Mouse (Mus musculus) right cerebral cortex, adult 18-20 months (tissue): Measurements from ENCODE around the gene Ehd3.
A peak's percentile ranks its signal among the peaks of the same experiment; 100 is the strongest.
"Not testable (repeated sequence)": the region's sequence is repeated elsewhere in the genome, so short reads cannot be mapped to it uniquely, and the experiment has no call there.

Experiments
- DNase-seq: peaks from one replicate; pipeline ENCODE4 v3.0.0; 2022; ENCODE audit warnings: mixed read lengths

The Ehd3 gene

GRCm38 (mm10) chr17:73827446-73827845 is 23.5 kb downstream of the Ehd3 start:
- DNase-seq = no peak

DNA sequence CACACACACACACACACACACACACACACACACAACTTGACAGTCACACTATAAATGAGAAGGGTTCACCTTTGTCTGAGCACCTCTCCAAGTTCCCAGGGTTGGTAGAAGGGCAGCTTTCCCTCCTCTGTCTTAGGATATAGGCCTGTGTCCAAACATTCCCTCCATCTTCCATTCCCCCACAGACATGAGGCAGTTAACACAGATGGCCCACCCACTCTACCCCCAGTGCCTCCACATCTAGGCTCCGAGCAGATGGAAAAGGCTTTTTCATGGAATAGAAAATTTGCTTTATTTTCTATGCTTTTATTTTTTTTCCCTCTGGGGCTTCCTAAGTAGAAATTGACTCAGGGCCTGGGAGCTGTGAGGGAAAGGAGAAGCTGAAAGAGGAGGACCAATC is 26.6 kb downstream of the Ehd3 start:
- DNase-seq = peak; percentile 79

GRCm38 (mm10) chr17:73831427-73831826 is 27.5 kb downstream of the Ehd3 start:
- peak; percentile 73 for DNase-seq

- DNase-seq = peak; percentile 75
Observed at GRCm38 (mm10) chr17:73832901-73833300, 29.0 kb downstream of the Ehd3 start.

DNA sequence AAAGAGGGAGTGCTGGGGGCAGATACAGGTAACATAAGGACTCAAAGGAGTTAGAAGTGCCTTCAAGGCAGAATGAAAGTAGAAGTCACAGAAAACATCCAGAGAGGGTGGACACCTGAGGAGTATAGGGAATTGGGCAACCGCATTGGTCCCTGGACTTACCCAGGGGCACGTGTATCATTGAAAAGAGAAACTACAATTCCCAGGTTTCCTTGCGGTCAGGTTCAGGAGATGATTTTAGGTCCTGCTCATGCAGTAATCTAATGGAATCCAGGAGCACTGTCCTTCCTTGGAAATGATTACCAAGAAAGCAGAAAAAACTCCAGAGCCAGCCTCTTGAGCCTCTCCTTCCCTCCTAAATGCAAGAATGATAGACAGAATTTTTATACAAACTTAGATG is 29.5 kb downstream of the Ehd3 start:
- no peak for DNase-seq

GRCm38 (mm10) chr17:73836601-73837000 is 32.7 kb downstream of the Ehd3 start:
- DNase-seq = no peak

DNA sequence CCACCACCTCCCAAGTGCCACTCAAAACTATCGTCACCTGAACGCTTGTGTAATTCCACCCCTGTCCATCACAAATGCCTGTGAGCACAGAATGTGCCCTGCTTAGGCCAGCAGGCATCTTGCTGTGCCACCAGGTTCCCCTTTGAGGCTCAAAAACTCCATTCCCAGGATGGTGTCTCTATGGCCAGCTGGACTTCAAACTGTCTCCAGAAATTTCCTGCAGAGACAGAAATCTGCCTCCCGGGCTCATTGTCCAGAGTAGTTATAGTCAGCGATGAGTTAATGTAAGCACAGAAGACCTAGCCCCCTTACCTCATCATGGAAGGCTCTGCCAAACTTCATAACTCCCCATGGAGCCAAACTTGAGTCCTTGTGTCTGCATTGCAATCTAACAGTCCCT is 33.3 kb downstream of the Ehd3 start:
- DNase-seq = no peak

GRCm38 (mm10) chr17:73839086-73839835 is 35.3 kb downstream of the Ehd3 start:
- no peak for DNase-seq

GRCm38 (mm10) chr17:73839876-73840275 is 35.9 kb downstream of the Ehd3 start:
- DNase-seq = not testable (repeated sequence)

- no peak for DNase-seq
Observed at GRCm38 (mm10) chr17:73842963-73843362, 39.0 kb downstream of the Ehd3 start.

- no peak for DNase-seq
Observed at GRCm38 (mm10) chr17:73845632-73846031, 41.7 kb downstream of the Ehd3 start.

- DNase-seq = no peak
Observed at GRCm38 (mm10) chr17:73847399-73847798, 43.5 kb downstream of the Ehd3 start.

DNA sequence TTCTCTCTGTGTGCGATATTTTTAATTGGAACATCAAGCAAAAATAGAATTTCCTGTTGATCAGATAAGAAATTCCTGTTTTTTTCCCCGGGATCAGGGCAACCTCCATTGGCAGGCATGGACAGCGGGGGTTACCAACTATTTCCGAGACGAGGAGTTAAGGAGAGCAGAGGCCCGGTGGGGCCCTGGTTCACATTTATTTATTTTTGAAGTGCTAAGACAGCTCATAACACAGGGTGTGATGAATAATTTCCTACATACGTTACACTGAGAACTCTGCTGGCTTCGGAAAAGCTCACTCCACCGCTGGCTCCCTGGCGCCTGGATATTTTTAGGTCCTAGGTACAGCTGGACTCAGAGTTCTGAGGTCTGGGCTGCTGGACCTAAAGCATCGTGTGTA is 49.1 kb downstream of the Ehd3 start:
- DNase-seq = no peak

DNA sequence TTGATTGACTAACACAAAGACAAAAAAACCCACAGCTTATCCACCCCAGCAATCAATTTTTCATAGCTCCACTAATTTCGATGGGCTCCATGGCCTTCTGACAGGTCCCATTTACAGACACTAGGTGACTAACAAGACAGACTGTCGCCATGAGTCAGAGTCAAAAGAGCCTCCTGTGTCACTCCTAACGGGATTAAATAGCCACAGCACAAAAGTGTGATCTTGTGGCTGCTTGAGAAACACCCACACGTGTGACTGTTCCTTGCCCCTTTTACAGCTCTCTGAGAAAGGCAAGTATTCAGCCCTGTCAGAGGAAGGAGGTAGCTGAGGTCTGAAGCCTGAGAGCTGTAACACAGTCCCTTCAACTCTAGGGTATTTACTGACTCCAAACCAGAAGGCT is 49.8 kb downstream of the Ehd3 start:
- peak; percentile 36 for DNase-seq

- no peak for DNase-seq
Observed at GRCm38 (mm10) chr17:73869008-73869685, 65.2 kb downstream of the Ehd3 start.

GRCm38 (mm10) chr17:73870956-73871605 is 67.1 kb downstream of the Ehd3 start:
- DNase-seq = no peak

- no peak for DNase-seq
Observed at GRCm38 (mm10) chr17:73875268-73875667, 71.3 kb downstream of the Ehd3 start.

DNA sequence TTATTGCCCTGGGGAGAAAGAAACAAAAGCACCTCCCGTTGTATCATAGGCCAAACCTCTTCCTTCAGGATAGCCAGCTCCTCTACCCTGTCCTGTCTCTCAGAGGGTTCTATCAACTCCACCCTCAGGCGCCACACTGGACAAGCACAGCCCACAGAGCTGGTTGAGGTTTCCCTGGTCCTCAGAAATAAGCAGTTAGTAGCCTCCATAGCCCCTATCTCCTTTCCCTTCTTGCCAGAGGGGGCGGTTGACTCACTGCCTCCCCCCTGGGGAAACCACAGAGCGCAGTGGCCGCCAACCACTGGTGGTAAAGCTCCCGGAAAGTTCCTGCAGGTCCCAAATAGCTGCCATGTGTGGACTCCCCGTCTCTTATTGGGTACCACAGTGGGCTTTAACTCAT is 71.7 kb downstream of the Ehd3 start:
- DNase-seq = no peak

- no peak for DNase-seq
Observed at GRCm38 (mm10) chr17:73879262-73879916, 75.5 kb downstream of the Ehd3 start.

GRCm38 (mm10) chr17:73880286-73880685 is 76.4 kb downstream of the Ehd3 start:
- DNase-seq = no peak

GRCm38 (mm10) chr17:73881295-73881694 is 77.4 kb downstream of the Ehd3 start:
- DNase-seq = no peak
